Mouse (Mus musculus): ENCODE results near the gene Gnai3.

The Gnai3 gene

GRCm38 (mm10) chr3:108164091-108164490, 18.1 kb upstream of the Gnai3 start:
- no peak for DNase-seq (ENCODE audit: low spot score in 2 of 2)

GRCm38 (mm10) chr3:108158383-108159037, 12.6 kb upstream of the Gnai3 start:
- DNase-seq (ENCODE audit: low spot score in 2 of 2): no peak

GRCm38 (mm10) chr3:108154656-108155055, 8.7 kb upstream of the Gnai3 start, which contains the start of gene Gpr61:
Gpr61 (minus strand) TSS chr3:108154882.
- DNase-seq (ENCODE audit: low spot score in 2 of 2): no peak

- DNase-seq (ENCODE audit: low spot score in 2 of 2): no peak
Measured at GRCm38 (mm10) chr3:108152290-108152689, 6.3 kb upstream of the Gnai3 start.

- DNase-seq (ENCODE audit: low spot score in 2 of 2): peak; percentile 83 to 88
Measured at GRCm38 (mm10) chr3:108147386-108148235, 1.7 kb upstream of the Gnai3 start.

GRCm38 (mm10) chr3:108146671-108147070, 725 bp upstream of the Gnai3 start:
- no peak for DNase-seq (ENCODE audit: low spot score in 2 of 2)

GRCm38 (mm10) chr3:108140786-108141185, 5.2 kb downstream of the Gnai3 start:
- DNase-seq (ENCODE audit: low spot score in 2 of 2): no peak

- no peak for DNase-seq (ENCODE audit: low spot score in 2 of 2)
Measured at GRCm38 (mm10) chr3:108139113-108139512, 6.8 kb downstream of the Gnai3 start.

- no peak for DNase-seq (ENCODE audit: low spot score in 2 of 2)
Measured at GRCm38 (mm10) chr3:108134701-108135100, 11.2 kb downstream of the Gnai3 start.

- no peak for DNase-seq (ENCODE audit: low spot score in 2 of 2)
Measured at GRCm38 (mm10) chr3:108132484-108132883, 13.5 kb downstream of the Gnai3 start.

- DNase-seq (ENCODE audit: low spot score in 2 of 2): no peak
Measured at GRCm38 (mm10) chr3:108131821-108132220, 14.1 kb downstream of the Gnai3 start.

- no peak for DNase-seq (ENCODE audit: low spot score in 2 of 2)
Measured at GRCm38 (mm10) chr3:108131216-108131615, 14.7 kb downstream of the Gnai3 start.

- no peak for DNase-seq (ENCODE audit: low spot score in 2 of 2)
Measured at GRCm38 (mm10) chr3:108129804-108130203, 16.1 kb downstream of the Gnai3 start.

- no peak for DNase-seq (ENCODE audit: low spot score in 2 of 2)
Measured at GRCm38 (mm10) chr3:108129367-108129766, 16.6 kb downstream of the Gnai3 start.

- DNase-seq (ENCODE audit: low spot score in 2 of 2): no peak
Measured at GRCm38 (mm10) chr3:108128520-108128919, 17.4 kb downstream of the Gnai3 start.

GRCm38 (mm10) chr3:108126327-108126726, 19.6 kb downstream of the Gnai3 start:
- DNase-seq (ENCODE audit: low spot score in 2 of 2): no peak

GRCm38 (mm10) chr3:108124131-108124530, 21.8 kb downstream of the Gnai3 start:
- no peak for DNase-seq (ENCODE audit: low spot score in 2 of 2)

- DNase-seq (ENCODE audit: low spot score in 2 of 2): no peak
Measured at GRCm38 (mm10) chr3:108123242-108123641, 22.7 kb downstream of the Gnai3 start.

GRCm38 (mm10) chr3:108121101-108121500, 24.8 kb downstream of the Gnai3 start:
- no peak for DNase-seq (ENCODE audit: low spot score in 2 of 2)

GRCm38 (mm10) chr3:108117465-108117864, 28.5 kb downstream of the Gnai3 start:
- no peak for DNase-seq (ENCODE audit: low spot score in 2 of 2)

- no peak for DNase-seq (ENCODE audit: low spot score in 2 of 2)
Measured at GRCm38 (mm10) chr3:108113591-108114289, 32.2 kb downstream of the Gnai3 start.

- no peak for DNase-seq (ENCODE audit: low spot score in 2 of 2)
Measured at GRCm38 (mm10) chr3:108112666-108113065, 33.3 kb downstream of the Gnai3 start.
